Mouse (Mus musculus) retina, embryonic 14.5 days (tissue): ENCODE results near the gene Gm49510.

Experiments used
- DNase-seq: peaks from one replicate; pipeline ENCODE4 v3.0.0-alpha.2; 2015; ENCODE audit warnings: low spot score

The Gm49510 gene

GRCm38 (mm10) chr15:78915660-78916017 lies 16.2 kb downstream of the Gm49510 start:
- DNase-seq, result peak; percentile 91

GRCm38 (mm10) chr15:78916052-78916826 lies 16.8 kb downstream of the Gm49510 start:
- no peak for DNase-seq

- DNase-seq, result no peak
These were observed 18.7 kb downstream of the Gm49510 start for GRCm38 (mm10) chr15:78918126-78918525.

GRCm38 (mm10) chr15:78919914-78920313 lies 20.4 kb downstream of the Gm49510 start:
- DNase-seq, result no peak

- no peak for DNase-seq
These were observed 23.2 kb downstream of the Gm49510 start for GRCm38 (mm10) chr15:78922700-78923099.

GRCm38 (mm10) chr15:78923585-78923984 lies 24.1 kb downstream of the Gm49510 start:
- no peak for DNase-seq

- no peak for DNase-seq
These were observed 25.7 kb downstream of the Gm49510 start for GRCm38 (mm10) chr15:78925129-78925528.

- peak; percentile 69 for DNase-seq
These were observed 26.8 kb downstream of the Gm49510 start, which contains the start of gene Lgals1 for GRCm38 (mm10) chr15:78926021-78926919. Lgals1 (plus strand) TSS chr15:78926725.

GRCm38 (mm10) chr15:78927021-78927787 lies 27.7 kb downstream of the Gm49510 start:
- DNase-seq, result peak; percentile 40

GRCm38 (mm10) chr15:78927788-78928457 lies 28.5 kb downstream of the Gm49510 start:
- peak; percentile 58 for DNase-seq

GRCm38 (mm10) chr15:78928539-78928938 lies 29.1 kb downstream of the Gm49510 start:
- DNase-seq, result no peak

- no peak for DNase-seq
These were observed 30.8 kb downstream of the Gm49510 start for GRCm38 (mm10) chr15:78930192-78930706.

- no peak for DNase-seq
These were observed 31.4 kb downstream of the Gm49510 start for GRCm38 (mm10) chr15:78930801-78931426.

- DNase-seq, result peak; percentile 47
These were observed 32.1 kb downstream of the Gm49510 start for GRCm38 (mm10) chr15:78931577-78931976.

- peak; percentile 94 for DNase-seq
These were observed 35.4 kb downstream of the Gm49510 start, which contains the start of gene Nol12 for GRCm38 (mm10) chr15:78934784-78935320. Nol12 (plus strand) TSS chr15:78934933.

GRCm38 (mm10) chr15:78936403-78936802 lies 36.9 kb downstream of the Gm49510 start:
- DNase-seq, result no peak

- DNase-seq, result no peak
These were observed 37.8 kb downstream of the Gm49510 start for GRCm38 (mm10) chr15:78937311-78937710.

- no peak for DNase-seq
These were observed 38.5 kb downstream of the Gm49510 start for GRCm38 (mm10) chr15:78937963-78938362.

GRCm38 (mm10) chr15:78940325-78940724 lies 40.9 kb downstream of the Gm49510 start:
- no peak for DNase-seq

GRCm38 (mm10) chr15:78942663-78943062 lies 43.2 kb downstream of the Gm49510 start:
- peak; percentile 90 for DNase-seq
